Mouse (Mus musculus) forebrain, embryonic 11.5 days (tissue): ENCODE measurements at regions not wholly inside any gene's neighbourhood (a gene's known extent, or its start where the extent isn't known, plus 50 kb on each side); places are given as distances from the start of the nearest gene placed in this dataset.

ENCODE experiments used
- ATAC-seq: fragments of 200-750 bp; cut with Nextera tagmentation; replicated peaks from 2 replicates; pipeline ENCODE4 v1.8.0; 2017; ENCODE audit warnings: moderate TSS enrichment; ENCODE audit not compliant: low FRiP score
- DNase-seq: peaks from one replicate; pipeline ENCODE4 v3.0.0-alpha.2; 2017; ENCODE audit warnings: low spot score
- H3K27ac ChIP-seq: fragments of 300-500 bp; sonication (generic); 2 replicates; pipeline ENCODE4 v1.5.1; 2014; ENCODE audit warnings: low read depth, low read length
- H3K27me3 ChIP-seq: fragments of 300-500 bp; sonication (generic); 2 replicates; pipeline ENCODE4 v1.6.1; 2014; ENCODE audit warnings: mild to moderate bottlenecking, low read length, mixed read lengths; ENCODE audit not compliant: control insufficient read depth, insufficient read depth
- H3K36me3 ChIP-seq: fragments of 300-500 bp; sonication (generic); 2 replicates; pipeline ENCODE4 v1.6.1; 2014; ENCODE audit warnings: mild to moderate bottlenecking, low read length, moderate library complexity, mixed read lengths; ENCODE audit not compliant: control insufficient read depth, insufficient read depth
- H3K4me1 ChIP-seq: fragments of 300-500 bp; sonication (generic); replicated peaks from 2 replicates; pipeline ENCODE4 v1.6.1; 2014; ENCODE audit warnings: low read length, mixed read lengths; ENCODE audit not compliant: control insufficient read depth, insufficient read depth
- H3K4me2 ChIP-seq: fragments of 300-500 bp; sonication (generic); 2 replicates; pipeline ENCODE4 v1.6.1; 2014; ENCODE audit warnings: low read depth, mild to moderate bottlenecking, low read length, moderate library complexity, mixed read lengths; ENCODE audit not compliant: severe bottlenecking
- H3K4me3 ChIP-seq: fragments of 300-500 bp; sonication (generic); 2 replicates; pipeline ENCODE4 v1.5.1; 2014; ENCODE audit warnings: low read depth, low read length
- H3K9ac ChIP-seq: fragments of 300-500 bp; sonication (generic); 2 replicates; pipeline ENCODE4 v1.6.1; 2014; ENCODE audit warnings: low read length
- H3K9me3 ChIP-seq: fragments of 300-500 bp; sonication (generic); 2 replicates; pipeline ENCODE4 v1.6.1; 2016; ENCODE audit warnings: low read length, mixed read lengths; ENCODE audit not compliant: control insufficient read depth
- WGBS: fragments of 180-500 bp; shearing (Covaris S2); extraction: QIAGEN DNeasy Blood & Tissue Kit; methylation state at CpG from one replicate; pipeline ENCODE4 v1.1.7; 2014; 5-methylcytosine and 5-hydroxymethylcytosine counted together

DNA sequence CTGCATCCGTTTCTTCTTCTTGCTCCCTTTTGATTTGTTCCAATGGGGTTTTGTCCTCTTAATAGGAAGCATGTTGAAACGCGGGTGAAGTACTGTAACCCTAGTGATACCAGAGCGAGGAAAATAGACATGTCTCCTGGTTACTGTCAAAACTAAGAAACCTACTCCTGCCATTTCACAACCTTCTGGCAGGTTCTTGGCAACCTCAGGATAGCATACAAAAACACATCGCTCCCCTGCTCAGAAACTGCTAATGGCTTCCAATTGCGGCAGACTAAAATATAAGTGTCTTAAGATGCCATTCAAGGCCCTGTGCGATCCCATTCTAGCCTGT, 172.4 kb downstream of the Spata19 start:
- Histone ChIP-seq H3K4me1 (no peaks in the 10 kb centered on the region), H3K9me3 (no peaks in the 10 kb centered on the region), H3K27ac (no peak overlapping the region), H3K9ac (no peak overlapping the region), H3K4me2 (no peak overlapping the region), H3K36me3 (no peaks in the 10 kb centered on the region), H3K4me3 (no peak overlapping the region), H3K27me3 (no peaks in the 10 kb centered on the region)
- ATAC-seq (no peak), DNase-seq (no peak)
- WGBS, result 95% methylated on average over 7 of the region's 7 CpGs

DNA sequence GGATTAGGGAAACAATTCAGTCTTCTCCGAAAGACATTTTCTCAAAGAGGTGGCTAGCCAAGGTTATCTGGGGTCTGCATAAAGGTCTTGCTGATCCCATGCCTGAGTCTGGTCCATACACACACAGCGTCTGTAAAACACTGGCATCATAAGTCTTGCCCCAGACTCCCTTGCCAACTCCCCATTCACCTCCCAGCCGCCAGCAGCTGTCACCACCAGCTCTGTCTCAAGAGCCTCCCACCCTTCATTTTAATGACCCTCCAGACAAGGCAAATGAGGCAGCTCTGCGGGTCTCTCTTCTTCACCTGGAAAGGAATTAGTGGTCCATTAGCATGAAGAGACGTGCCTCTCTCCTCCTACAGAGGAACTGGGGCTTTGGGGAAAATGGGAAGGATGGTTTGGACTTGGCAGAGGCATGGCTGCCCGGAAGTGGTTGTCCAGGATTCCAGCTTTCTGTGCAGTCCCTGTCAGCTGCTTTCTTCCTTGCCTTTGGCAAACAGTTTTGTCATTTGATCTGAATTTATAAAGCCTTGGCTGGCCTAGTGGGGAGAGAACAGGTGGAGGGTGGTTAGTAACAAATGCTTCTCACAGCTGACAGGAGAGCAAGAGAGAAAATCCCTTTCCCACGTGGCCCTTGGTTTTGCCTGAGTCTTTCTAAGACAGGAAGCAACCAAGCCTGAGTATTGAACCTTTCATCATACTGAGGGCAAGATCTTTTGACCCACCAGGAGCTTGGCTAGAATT, 173.3 kb upstream of the Opcml start:
- Histone ChIP-seq H3K27me3 (no peaks in the 10 kb centered on the region), H3K4me2 (no peak overlapping the region), H3K27ac (no peak overlapping the region), H3K9ac (no peak overlapping the region), H3K4me3 (no peak overlapping the region), H3K36me3 (no peaks in the 10 kb centered on the region), H3K9me3 (no peaks in the 10 kb centered on the region), H3K4me1 (no peaks in the 10 kb centered on the region)
- WGBS, result 57% methylated on average over 7 of the region's 7 CpGs
- DNase-seq (no peak), ATAC-seq (no peak)

DNA sequence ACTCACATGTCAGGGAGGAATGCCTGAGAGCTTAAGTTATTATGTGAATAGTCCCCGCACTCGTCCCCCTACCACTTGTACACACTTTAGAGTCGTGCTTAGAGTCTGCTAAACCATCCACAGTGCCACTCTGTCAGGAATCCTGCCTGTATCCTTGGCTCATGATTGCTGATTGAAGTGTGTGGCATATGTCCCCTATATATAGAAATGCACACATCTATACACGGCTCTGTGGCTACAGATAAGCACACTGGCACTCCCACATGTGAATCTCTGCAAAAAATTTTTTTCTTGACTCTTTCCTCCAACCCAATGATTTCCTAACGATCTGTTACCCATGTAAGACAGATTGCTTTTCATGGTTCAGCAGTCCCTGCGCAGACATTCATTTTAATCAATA, 155.7 kb upstream of the Opcml start:
- Histone ChIP-seq H3K9ac (no peak overlapping the region), H3K27ac (no peak overlapping the region), H3K36me3 (no peaks in the 10 kb centered on the region), H3K4me1 (no peaks in the 10 kb centered on the region), H3K4me3 (no peak overlapping the region), H3K4me2 (no peak overlapping the region), H3K27me3 (no peaks in the 10 kb centered on the region), H3K9me3 (no peaks in the 10 kb centered on the region)
- ATAC-seq (no peak), DNase-seq (no peak)
- 72% methylated on average over 6 of the region's 6 CpGs for WGBS

DNA sequence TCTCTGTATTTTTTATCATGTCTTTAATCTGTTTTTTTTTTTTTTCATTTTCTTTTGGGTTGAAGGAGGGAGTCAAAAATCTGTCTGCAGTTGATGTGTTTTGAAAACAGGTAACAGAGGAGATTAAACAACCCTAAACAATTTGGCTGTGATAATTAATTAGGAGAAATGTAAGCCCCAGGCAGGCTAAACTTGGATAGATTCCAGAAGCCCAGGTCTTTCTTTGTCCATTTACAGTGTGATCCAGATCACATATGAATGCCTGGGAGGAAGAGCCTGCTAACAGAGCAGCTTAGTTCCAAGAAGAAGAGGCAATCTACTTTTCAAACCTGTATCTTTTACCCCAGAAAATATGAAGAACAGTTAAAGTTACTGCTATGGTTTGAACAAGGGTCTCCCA, 150.0 kb upstream of the Opcml start:
- Histone ChIP-seq H3K9ac (no peak overlapping the region), H3K9me3 (no peaks in the 10 kb centered on the region), H3K4me1 (no peaks in the 10 kb centered on the region), H3K4me3 (no peak overlapping the region), H3K27ac (no peak overlapping the region), H3K27me3 (no peaks in the 10 kb centered on the region), H3K4me2 (no peak overlapping the region), H3K36me3 (no peaks in the 10 kb centered on the region)
- no peak for DNase-seq
- no peak for ATAC-seq

DNA sequence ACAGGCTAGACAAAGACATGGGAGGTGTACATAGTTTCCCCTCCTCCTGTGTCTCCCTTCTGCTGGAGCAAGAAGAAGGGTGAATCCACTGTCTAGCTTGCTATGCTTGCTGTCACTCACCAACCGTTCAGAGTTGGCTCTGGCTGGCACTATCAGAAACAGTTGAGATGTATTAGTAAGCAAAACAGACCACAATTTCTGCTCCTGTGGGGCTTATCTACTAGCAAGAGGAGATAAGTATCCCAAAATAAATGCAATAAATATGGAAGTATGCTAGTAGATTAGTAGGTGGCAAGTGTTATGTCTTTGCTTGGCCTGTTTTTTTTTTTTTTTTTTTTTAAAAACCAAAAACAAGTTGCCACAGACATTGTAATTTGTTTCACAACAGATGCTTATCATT, 147.3 kb upstream of the Opcml start:
- no peak overlapping the region for H3K9ac ChIP-seq
- no peak overlapping the region for H3K4me2 ChIP-seq
- no peak overlapping the region for H3K27ac ChIP-seq
- no peaks in the 10 kb centered on the region for H3K36me3 ChIP-seq
- H3K4me1 ChIP-seq, result no peaks in the 10 kb centered on the region
- H3K4me3 ChIP-seq, result no peak overlapping the region
- ATAC-seq (no peak), DNase-seq (no peak)
- H3K9me3 ChIP-seq, result no peaks in the 10 kb centered on the region
- no peaks in the 10 kb centered on the region for H3K27me3 ChIP-seq
- 75% methylated on average over 1 of the region's 1 CpGs for WGBS

DNA sequence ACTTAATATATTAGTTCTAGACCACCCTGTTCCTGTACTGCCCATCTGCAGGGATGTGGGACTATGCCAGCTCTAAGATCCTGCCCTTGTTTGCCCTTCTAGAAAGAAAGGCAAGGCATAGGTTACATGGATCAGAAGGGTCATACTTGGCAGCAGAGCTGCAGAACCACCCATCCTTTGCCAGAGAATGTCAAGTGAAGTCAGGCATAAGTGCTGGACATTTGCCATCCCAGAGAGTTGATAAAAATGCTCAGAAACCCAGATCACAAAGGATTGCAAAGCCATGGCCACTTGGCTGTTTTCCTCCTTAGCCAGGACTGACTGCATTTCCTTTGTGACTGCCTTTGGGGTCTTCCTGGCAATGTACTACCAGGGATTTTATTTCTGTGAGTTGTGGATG, 146.7 kb upstream of the Opcml start:
- no peaks in the 10 kb centered on the region for H3K27me3 ChIP-seq
- no peak overlapping the region for H3K9ac ChIP-seq
- no peak for DNase-seq
- no peak for ATAC-seq
- H3K4me3 ChIP-seq, result no peak overlapping the region
- no peak overlapping the region for H3K4me2 ChIP-seq
- no peak overlapping the region for H3K27ac ChIP-seq
- H3K36me3 ChIP-seq, result no peaks in the 10 kb centered on the region
- H3K9me3 ChIP-seq, result no peaks in the 10 kb centered on the region
- H3K4me1 ChIP-seq, result no peaks in the 10 kb centered on the region

DNA sequence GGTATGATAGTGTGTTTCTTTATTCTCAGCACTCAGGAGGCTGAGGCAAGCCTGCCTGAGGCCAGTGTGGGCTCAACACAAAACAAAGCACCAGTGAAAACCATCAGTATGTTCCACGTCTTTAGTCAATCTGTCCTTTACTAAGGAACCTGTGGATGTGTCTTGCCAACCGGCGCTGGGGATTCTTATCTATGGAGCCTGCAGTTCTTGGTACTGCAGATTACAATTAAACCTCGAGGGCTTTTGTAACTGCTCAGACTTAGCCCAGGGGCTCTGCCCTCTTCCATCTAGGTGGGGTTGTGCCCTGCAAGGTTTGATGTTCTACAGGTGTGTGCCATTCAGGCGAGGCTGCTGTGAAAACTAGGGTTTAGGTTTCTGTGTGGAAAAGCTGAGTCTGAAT, 145.1 kb upstream of the Opcml start:
- Histone ChIP-seq H3K9ac (no peak overlapping the region), H3K27me3 (no peaks in the 10 kb centered on the region), H3K4me2 (no peak overlapping the region), H3K27ac (no peak overlapping the region), H3K4me1 (no peaks in the 10 kb centered on the region), H3K9me3 (no peaks in the 10 kb centered on the region), H3K36me3 (no peaks in the 10 kb centered on the region), H3K4me3 (no peak overlapping the region)
- DNase-seq (no peak), ATAC-seq (no peak)
- WGBS, result 85% methylated on average over 5 of the region's 5 CpGs

DNA sequence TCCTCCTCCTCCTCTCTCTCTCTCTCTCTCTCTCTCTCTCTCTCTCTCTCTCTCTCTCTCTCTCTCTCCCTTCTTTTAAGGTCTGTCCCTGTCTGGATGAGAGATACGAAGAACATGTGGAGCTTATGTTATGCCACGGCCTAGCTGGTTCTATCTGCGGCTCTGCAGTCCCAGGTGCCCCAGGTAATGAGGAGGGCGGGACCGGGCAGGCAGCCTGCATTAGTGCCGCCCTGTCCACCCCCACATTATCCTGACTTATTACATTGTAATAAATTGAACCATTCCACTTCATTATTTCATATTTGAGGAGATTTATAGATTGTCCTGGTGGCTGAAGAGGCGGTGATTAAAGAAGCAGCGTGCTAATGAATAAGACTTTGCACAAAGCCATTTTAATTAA, 144.5 kb upstream of the Opcml start:
- WGBS, result 58% methylated on average over 8 of the region's 8 CpGs
- DNase-seq (no peak), ATAC-seq (peak; percentile 76)
- H3K27me3 ChIP-seq, result no peaks in the 10 kb centered on the region
- no peaks in the 10 kb centered on the region for H3K4me1 ChIP-seq
- H3K36me3 ChIP-seq, result no peaks in the 10 kb centered on the region
- no peak overlapping the region for H3K27ac ChIP-seq
- H3K4me2 ChIP-seq, result no peak overlapping the region
- no peaks in the 10 kb centered on the region for H3K9me3 ChIP-seq
- no peak overlapping the region for H3K9ac ChIP-seq
- H3K4me3 ChIP-seq, result no peak overlapping the region

DNA sequence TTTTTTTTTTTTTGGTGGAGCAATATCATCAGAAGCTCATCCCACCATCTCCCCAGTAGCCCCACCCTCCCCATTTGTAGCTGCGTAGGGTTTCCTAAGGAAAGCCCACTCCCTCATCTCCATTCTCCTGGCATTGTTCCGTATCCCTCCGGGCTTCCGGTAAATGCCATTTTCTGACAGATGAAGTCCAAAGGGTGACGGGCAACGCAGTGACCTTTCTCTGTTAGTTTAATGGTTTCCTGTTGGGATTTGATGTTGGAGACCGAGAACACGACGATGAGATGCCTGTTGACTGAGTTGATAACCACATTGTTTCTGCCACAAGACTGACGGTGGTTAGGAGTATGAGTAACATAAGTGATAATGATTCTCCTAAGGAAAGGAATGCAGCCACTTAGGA, 143.6 kb upstream of the Opcml start:
- no peak for DNase-seq
- no peak overlapping the region for H3K4me3 ChIP-seq
- H3K9me3 ChIP-seq, result no peaks in the 10 kb centered on the region
- 83% methylated on average over 10 of the region's 10 CpGs for WGBS
- no peaks in the 10 kb centered on the region for H3K36me3 ChIP-seq
- no peak for ATAC-seq
- H3K4me2 ChIP-seq, result no peak overlapping the region
- no peaks in the 10 kb centered on the region for H3K4me1 ChIP-seq
- no peak overlapping the region for H3K9ac ChIP-seq
- H3K27ac ChIP-seq, result no peak overlapping the region
- no peaks in the 10 kb centered on the region for H3K27me3 ChIP-seq
